Mouse (Mus musculus): Measurements from ENCODE around the gene Ehmt1.

- TF ChIP-seq POLR2A (IDR thresholded peaks at IDR 0.05; ENCODE audit: low read depth, low read length) = no peak
- no peak for TF ChIP-seq CTCF (conservative IDR thresholded peaks at IDR 0.05; ENCODE audit: insufficient read depth, insufficient read length, low read depth, low read length)
Measured at GRCm38 (mm10) chr2:24952537-24953055, 33.2 kb upstream of the Ehmt1 start.

Data from kidney, adult 2 months (tissue).